Mouse (Mus musculus) macrophage (primary cell): Measurements from ENCODE around the gene Fstl3. TPM values are rescaled to one million over a fixed set of nuclear protein-coding genes. Genes with fewer than 3 reads are reported as not detected.

Experiments
- H3K27ac ChIP-seq: fragments of 350-480 bp; formaldehyde crosslinking; 2 replicates; pipeline ENCODE4 v1.9.0; 2021
- H3K36me3 ChIP-seq: fragments of 350-480 bp; formaldehyde crosslinking; 2 replicates; pipeline ENCODE4 v1.9.0; 2021; ENCODE audit errors: inconsistent target
- H3K4me3 ChIP-seq: fragments of 350-480 bp; formaldehyde crosslinking; 2 replicates; pipeline ENCODE4 v1.9.0; 2021; ENCODE audit errors: inconsistent target
- H3K79me2 ChIP-seq: fragments of 350-480 bp; formaldehyde crosslinking; 2 replicates; pipeline ENCODE4 v1.9.0; 2021; ENCODE audit errors: inconsistent target
- WGBS: methylation state at CpG from one replicate; pipeline ENCODE4 v1.1.7; 2026; ENCODE audit warnings: inconsistent platforms; ENCODE audit not compliant: missing documents; 5-methylcytosine and 5-hydroxymethylcytosine counted together
- polyA plus RNA-seq: library from polyadenylated mRNA; stranded (reverse); fragments of 250-400 nt; gene quantifications from 3 replicates; pipeline ENCODE4 v1.2.4, GENCODE M21; 2018; ENCODE audit warnings: inconsistent platforms

Gene Fstl3
- polyA plus RNA-seq, 1 experiment from 2014 or later, result 0.67 TPM

DNA sequence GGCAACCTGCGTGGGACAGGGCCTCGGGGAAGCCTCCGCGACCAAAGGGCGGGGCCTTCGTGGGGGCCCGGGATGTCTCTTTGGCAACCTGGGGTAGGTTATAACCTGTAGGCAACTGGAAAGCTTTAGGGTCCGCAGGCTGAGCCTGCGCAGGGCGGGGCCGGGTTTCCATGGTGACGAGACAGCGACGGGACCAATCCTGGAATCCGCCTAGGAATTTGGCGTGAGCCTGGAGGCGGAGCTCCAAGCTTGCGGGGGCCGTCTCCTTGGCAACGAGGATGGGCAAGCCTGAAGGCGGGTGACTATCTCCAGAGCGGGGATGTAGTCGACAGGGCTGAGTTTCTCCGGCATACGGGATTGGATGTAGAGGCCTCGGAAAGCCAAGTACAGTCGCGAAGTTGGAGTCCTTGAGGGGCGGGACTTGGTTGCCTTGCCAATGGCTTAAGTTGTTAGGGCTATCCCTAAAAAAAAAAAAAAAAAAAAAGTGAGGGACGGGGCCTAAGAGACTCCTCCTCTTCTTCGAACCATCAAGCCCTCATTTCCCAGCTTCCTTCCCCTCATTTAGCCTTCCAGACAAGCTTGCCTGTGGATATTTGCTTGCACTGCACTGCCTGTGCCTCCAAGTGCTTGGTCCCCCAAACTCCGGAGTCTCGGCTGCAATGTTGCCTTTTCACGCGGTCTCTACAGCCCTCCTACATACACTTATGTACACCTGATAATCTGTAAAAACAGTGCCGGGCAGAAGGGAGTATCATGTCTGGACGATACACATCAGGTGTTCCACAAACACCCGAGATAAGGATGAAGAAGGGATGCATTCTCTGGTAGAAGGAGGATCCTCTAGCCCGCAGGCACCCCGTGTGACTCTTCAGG lies 9.5 kb upstream of the Fstl3 start:
- Histone ChIP-seq H3K79me2 (peaks cover 38% of the 10 kb centered on the region), H3K36me3 (no peaks in the 10 kb centered on the region)
- 14% methylated on average over 39 of the region's 40 CpGs for WGBS

DNA sequence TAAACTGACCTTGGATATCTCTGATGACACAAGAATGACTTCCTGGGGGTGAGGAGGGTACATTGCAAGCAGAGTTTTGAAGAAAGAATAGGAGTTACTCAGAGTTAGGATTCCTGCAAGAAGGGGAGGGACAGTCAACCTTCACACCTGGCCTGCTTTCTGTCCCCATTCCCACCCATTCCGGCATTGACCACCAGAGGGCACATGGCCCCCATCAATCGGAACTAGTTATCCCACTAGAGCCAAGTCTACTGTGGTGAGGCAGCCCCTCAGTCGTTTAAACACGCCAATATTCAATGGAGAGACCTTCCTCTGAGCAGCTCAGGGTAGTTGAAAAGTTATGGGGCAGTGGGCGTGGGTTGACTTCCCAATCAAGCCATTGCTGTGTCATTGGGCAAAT lies 8.7 kb upstream of the Fstl3 start:
- WGBS, result 15% methylated on average over 5 of the region's 5 CpGs
- no peak overlapping the region for H3K27ac ChIP-seq
- no peaks in the 10 kb centered on the region for H3K36me3 ChIP-seq
- no peak overlapping the region for H3K4me3 ChIP-seq
- H3K79me2 ChIP-seq, result peaks cover 30% of the 10 kb centered on the region

More for the DNA sequence above, 9.5 kb upstream of the Fstl3 start:
- peak overlapping the region; percentile 54 for H3K27ac ChIP-seq
- peak overlapping the region; percentile 49 for H3K4me3 ChIP-seq

DNA sequence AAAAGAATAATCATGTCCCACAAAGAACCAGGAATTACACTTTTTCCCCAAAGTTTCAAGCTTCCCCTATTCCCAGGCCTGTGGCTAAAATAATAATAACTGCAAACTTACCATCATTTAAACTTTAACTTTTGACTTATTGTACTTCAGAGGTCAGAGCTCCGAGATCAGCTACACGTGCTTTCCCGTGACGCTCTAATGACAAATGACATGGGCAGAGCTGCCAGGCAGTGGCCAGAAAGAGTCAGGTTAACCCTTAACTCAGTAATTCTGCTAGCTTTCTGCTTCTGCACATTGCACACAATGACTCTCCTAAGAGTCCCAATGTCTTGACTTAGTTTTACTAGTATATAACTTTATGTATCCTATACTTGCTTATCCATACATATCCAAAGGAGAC lies 7.7 kb upstream of the Fstl3 start:
- Histone ChIP-seq H3K27ac (no peak overlapping the region), H3K4me3 (no peak overlapping the region), H3K79me2 (peaks cover 21% of the 10 kb centered on the region), H3K36me3 (no peaks in the 10 kb centered on the region)
- 98% methylated on average over 4 of the region's 4 CpGs for WGBS

DNA sequence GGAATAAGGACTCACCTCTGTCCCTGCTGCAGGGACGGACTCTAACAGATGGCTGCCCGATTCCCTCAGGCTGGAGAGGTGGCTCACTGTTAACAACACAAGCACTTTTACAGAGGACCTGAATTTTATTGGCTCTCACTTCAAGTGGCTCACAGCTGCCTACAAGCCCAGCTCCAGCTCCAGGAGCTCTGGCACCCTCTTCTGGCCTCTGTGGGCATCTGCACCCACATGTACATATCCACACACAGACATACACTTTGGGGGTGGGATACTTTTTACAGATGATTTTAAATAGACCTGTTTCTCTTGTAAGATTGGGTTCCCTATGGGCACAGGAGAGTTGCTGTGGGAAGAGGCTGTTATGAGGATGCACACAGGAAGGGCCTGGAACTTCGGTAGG lies 4.8 kb upstream of the Fstl3 start:
- H3K4me3 ChIP-seq, result no peak overlapping the region
- H3K79me2 ChIP-seq, result no peaks in the 10 kb centered on the region
- H3K36me3 ChIP-seq, result no peaks in the 10 kb centered on the region
- WGBS, result 100% methylated on average over 3 of the region's 3 CpGs
- H3K27ac ChIP-seq, result no peak overlapping the region

DNA sequence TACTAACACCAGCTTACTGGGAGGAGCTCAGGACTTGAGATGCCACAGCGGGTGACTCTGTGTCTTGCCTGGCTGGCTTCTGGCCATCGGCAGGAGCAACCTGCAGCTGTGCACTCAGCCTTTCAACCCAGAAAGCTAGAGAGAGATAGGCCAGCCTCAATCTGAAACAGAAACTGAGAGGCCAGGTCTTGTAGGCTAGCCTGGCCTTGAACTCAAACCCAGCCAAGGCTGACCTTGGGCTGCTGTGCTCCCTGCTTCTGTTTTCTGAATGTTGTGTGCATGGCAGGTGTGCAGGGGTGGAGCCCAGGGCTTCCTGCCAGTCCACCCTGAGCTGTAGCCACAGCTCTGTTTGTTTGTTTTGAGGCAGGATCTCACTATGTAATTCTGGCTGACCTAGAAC lies 3.9 kb upstream of the Fstl3 start:
- Histone ChIP-seq H3K4me3 (no peak overlapping the region), H3K27ac (no peak overlapping the region), H3K36me3 (no peaks in the 10 kb centered on the region), H3K79me2 (no peaks in the 10 kb centered on the region)
- 96% methylated on average over 2 of the region's 2 CpGs for WGBS

DNA sequence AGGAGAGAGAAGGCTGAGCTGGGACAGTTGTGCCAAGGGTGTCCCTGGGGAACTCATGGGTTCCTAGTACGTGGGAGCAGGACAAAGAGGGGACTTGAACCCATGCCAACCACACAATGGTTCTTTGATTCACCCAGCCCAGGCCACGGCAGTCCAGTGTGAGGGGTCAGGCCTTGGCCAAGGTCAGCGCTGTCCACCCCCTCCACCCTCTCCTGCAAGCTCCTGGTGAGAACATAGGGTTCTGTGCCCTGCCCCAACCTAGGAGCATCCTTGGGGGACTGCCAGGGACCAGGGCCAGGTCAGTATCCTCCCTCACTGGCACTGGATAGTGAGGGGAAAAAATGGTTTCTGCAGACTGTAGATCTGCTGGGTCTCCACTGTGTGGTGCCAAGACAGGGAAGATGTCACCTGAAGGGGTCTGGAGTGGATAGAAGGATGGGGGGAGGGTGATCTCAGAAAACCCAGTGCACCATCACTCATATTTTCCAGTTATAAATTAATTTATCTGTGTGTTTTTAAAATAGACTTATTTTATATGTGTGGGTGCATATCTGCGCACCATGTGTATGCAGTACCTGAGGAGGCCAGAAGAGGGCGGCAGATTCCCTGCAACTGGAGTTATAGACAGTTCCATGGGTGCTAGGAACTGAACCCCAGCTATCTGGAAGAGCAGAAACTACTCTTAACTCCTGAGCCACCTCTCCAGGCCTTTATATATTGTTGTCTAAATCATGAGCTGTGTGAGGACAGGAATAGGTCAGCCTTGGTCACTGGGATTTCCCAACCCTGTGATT lies 2.4 kb upstream of the Fstl3 start:
- WGBS, result 82% methylated on average over 4 of the region's 5 CpGs
- H3K79me2 ChIP-seq, result no peaks in the 10 kb centered on the region
- H3K4me3 ChIP-seq, result no peak overlapping the region
- no peak overlapping the region for H3K27ac ChIP-seq
- no peaks in the 10 kb centered on the region for H3K36me3 ChIP-seq

DNA sequence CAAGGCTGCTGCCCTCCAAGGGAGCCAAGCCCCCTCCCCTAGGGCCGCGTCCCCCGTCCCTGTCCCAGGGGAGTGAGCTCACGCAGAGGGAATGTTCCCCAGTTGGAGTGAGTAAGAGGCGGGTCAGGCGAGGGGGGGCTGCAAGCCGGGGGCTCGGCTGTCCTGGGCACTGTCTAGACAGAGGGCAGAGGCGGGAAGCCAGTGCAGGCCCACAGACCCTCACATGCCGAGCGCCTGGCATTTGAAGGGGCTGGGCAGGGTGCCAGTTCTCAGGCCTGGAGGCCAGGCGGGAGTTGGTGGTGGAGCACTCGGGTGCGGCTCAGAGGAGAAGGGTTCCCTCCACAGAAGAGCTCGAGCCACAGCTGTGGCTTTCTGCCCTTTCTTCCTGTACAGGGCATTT lies 934 bp downstream of the Fstl3 start:
- H3K79me2 ChIP-seq, result no peaks in the 10 kb centered on the region
- 22% methylated on average over 15 of the region's 15 CpGs for WGBS
- H3K36me3 ChIP-seq, result no peaks in the 10 kb centered on the region

DNA sequence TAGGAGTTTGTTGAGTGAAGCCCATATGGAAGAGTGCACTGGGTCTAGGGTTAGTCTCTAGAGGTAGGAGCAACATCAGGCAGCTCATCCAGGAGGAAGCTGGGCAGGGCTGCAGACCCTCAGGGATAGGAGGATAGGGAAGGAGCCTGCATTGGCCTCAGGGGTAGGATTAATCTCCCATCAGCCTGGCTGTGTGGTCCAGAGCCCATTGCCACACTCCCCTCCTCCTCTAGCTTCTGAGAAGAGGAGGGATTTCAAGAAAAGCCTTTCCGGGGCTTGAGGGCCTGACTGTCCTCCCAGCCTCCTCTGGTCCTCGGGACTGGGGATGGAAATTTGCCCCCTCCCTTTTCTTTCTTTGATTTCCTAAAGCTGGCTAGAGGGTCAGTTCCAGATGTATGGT lies 2.1 kb downstream of the Fstl3 start:
- Histone ChIP-seq H3K36me3 (no peaks in the 10 kb centered on the region), H3K27ac (no peak overlapping the region), H3K4me3 (no peak overlapping the region), H3K79me2 (no peaks in the 10 kb centered on the region)
- 31% methylated on average over 2 of the region's 2 CpGs for whole genome bisulfite sequencing

More for the DNA sequence above, 934 bp downstream of the Fstl3 start:
- H3K27ac ChIP-seq, result no peak overlapping the region
- no peak overlapping the region for H3K4me3 ChIP-seq

DNA sequence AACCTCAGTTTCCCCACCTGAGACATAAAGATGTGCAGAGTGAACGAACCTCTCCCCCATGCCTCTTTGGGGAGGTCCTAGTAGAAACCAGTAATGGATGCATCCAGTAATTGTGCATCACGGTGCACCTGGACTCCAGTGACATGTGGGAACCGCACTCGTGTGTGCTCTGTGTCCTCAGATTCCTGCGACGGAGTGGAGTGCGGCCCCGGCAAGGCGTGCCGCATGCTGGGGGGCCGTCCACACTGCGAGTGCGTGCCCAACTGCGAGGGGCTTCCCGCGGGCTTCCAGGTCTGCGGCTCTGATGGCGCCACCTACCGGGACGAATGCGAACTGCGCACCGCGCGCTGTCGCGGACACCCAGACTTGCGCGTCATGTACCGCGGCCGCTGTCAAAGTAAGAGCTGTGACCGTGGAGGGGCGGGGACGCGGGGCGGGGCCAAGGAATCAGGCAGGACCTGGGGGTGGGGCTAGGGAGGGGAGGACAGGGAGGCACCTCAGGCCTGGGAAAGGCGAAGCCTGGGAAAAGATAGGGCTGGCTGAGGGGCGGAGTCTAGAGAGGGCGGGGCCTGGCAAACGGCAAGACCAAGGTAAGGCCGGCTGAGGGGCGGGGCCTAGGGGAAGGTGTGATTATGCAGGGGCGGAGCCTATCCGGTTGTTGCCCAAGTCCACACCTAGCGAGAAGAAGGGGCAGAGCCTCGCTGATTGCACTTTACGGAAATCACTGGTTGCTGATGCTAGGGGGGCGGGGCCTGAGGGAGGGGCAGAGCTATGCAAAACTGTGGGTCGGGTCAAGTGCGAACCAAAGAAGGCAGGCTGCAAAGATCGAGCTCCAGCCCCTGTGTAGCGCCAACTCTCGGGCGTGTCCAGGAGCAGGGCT lies 3.0 kb downstream of the Fstl3 start:
- H3K4me3 ChIP-seq, result peak overlapping the region; percentile 22
- no peaks in the 10 kb centered on the region for H3K36me3 ChIP-seq
- 2% methylated on average over 48 of the region's 55 CpGs for WGBS
- no peaks in the 10 kb centered on the region for H3K79me2 ChIP-seq
- no peak overlapping the region for H3K27ac ChIP-seq

DNA sequence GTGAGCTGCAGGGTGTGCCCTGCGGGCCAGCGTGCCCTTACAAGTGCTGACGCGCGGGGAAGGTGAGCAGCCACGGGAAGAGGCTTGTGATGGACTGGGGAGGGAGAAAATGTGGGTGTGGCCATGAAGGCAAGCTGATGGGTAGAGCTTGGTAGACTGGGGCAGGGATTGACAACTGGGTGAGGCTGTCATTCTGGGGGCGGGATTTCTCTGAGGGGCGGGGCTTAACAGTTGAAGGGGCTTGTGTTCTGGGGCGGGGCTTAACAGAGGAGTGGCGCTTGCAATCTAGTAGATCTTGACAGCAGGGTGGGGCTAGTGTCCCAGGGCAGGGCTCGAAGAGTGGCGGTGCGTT lies 3.6 kb downstream of the Fstl3 start:
- Histone ChIP-seq H3K27ac (no peak overlapping the region), H3K36me3 (no peaks in the 10 kb centered on the region), H3K79me2 (no peaks in the 10 kb centered on the region), H3K4me3 (peak overlapping the region; percentile 22)
- 2% methylated on average over 13 of the region's 13 CpGs for WGBS

DNA sequence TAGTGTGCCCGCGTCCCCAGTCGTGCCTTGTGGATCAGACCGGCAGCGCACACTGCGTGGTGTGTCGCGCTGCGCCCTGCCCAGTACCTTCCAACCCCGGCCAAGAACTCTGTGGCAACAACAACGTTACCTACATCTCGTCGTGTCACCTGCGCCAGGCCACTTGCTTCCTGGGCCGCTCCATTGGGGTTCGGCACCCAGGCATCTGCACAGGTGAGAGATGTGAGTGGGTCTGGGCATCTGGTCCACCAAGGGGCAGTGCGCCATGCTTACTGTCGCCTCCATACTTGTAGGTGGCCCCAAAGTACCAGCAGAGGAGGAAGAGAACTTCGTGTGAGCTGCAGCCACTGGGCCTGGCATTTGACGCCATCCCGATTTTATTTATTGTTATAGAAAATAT lies 4.1 kb downstream of the Fstl3 start:
- peak overlapping the region; percentile 22 for H3K4me3 ChIP-seq
- H3K79me2 ChIP-seq, result no peaks in the 10 kb centered on the region
- 39% methylated on average over 21 of the region's 21 CpGs for WGBS
- H3K27ac ChIP-seq, result no peak overlapping the region
- no peaks in the 10 kb centered on the region for H3K36me3 ChIP-seq

DNA sequence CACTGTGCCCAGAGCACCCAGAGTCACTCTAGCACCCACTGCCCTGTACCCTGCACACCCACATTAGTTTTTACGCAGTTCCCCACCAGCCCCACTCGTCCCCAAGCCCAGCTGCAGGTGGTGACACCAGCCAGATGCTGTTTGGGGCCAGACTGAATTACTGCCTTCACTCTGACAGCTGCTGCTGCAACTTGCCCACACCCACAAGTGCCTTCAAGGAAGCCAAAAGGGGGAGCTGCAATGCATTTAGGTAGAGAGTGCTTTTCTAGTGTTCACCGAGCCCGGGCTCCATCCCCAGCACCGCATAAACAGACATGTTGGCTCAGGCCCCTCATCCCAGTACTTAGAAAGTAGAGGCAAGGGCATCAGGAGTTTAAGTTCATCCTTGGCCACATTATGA lies 4.9 kb downstream of the Fstl3 start:
- H3K36me3 ChIP-seq, result no peaks in the 10 kb centered on the region
- no peak overlapping the region for H3K4me3 ChIP-seq
- 91% methylated on average over 5 of the region's 5 CpGs for WGBS
- H3K79me2 ChIP-seq, result no peaks in the 10 kb centered on the region
- no peak overlapping the region for H3K27ac ChIP-seq

DNA sequence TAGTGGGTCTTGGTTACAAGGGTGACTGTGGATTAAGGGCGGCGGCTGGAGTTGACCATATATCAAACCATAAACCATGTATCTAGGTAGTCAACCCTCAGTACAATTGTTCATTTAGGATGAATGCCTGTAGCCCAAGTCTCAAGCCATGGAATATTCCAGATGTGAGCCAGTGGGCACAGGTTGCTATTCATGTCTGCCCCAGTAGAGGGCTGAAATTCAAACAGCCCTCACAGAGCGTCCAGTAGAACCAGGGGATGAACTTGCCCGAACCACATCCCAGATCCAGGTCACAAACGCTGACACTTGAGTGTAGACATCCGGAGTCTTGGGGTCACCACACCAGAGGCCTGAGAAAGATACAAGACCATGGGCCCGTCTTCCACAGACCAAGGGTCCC lies 6.0 kb downstream of the Fstl3 start:
- H3K36me3 ChIP-seq, result no peaks in the 10 kb centered on the region
- no peak overlapping the region for H3K27ac ChIP-seq
- 76% methylated on average over 7 of the region's 7 CpGs for WGBS
- H3K4me3 ChIP-seq, result no peak overlapping the region
- H3K79me2 ChIP-seq, result no peaks in the 10 kb centered on the region

DNA sequence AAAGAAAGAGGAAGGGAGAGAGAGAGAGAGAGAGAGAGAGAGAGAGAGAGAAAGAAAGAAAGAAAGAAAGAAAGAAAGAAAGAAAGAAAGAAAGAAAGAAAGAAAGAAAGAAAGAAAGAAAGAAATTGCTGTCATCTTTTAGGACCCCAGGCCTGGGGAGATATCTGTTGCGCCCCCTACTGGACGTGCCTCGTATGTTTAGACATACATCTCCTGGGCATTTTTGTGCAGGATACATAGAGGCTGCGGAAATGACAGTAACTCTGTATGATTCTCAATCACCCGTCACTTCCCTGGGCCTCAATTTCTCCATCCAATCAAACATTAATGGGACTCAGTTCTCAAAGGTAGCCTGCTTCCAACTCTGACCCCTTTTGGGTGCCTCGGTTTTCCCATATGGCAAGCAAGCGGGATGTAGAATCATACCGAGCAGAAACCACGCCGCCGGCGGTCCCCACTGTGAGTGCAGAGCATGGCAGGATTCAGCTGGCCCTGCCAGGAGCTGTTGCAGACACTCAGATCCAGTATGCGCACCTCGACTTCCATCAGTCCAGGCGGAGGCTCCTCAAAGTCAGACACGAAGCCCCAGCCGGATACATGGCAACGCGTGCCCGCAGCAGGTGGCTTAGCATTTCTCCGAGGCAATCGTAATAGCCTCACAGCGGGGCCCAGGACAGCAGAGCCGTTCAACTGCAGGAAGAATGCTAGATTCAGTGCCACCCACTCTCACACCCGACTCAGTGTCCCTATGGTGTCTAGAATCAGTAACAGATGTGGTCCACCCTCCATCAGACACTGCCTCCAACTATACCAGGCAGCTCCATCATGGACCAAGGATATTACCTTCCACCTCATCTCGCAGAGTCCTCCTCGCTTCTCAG lies 7.1 kb downstream of the Fstl3 start:
- WGBS, result 82% methylated on average over 27 of the region's 27 CpGs
- no peaks in the 10 kb centered on the region for H3K36me3 ChIP-seq
- no peak overlapping the region for H3K27ac ChIP-seq
- H3K4me3 ChIP-seq, result no peak overlapping the region
- no peaks in the 10 kb centered on the region for H3K79me2 ChIP-seq
